Mouse (Mus musculus): ENCODE data around the gene Bricd5. TPM values are rescaled to one million over a fixed set of nuclear protein-coding genes. Genes with fewer than 3 reads are reported as not detected.
A peak's percentile ranks its signal among the peaks of the same experiment; 100 is the strongest.

The Bricd5 gene
- polyA plus RNA-seq, 1 experiment from 2014 or later, result 0.18 TPM

GRCm38 (mm10) chr17:24463374-24464133, 10.1 kb upstream of the Bricd5 start:
- H3K4me2 ChIP-seq, result no peak overlapping the region
- H3K9ac ChIP-seq, result no peak overlapping the region
- H3K36me3 ChIP-seq, result no peaks in the 10 kb centered on the region
- 42% methylated on average over 6 of the region's 6 CpGs for WGBS
- H3K27ac ChIP-seq, result peak overlapping the region; percentile 18; the same call in 1 of the 2 replicates
- no peak overlapping the region for H3K4me3 ChIP-seq
- no peak; the same call in 1 of the 2 replicates for ATAC-seq (replicated peaks; ENCODE audit: insufficient number of reproducible peaks, insufficient read depth, low FRiP score, low read depth)
- H3K27me3 ChIP-seq, result no peaks in the 10 kb centered on the region
- no peaks in the 10 kb centered on the region for H3K9me3 ChIP-seq (replicated peaks)
- peaks cover 12% of the 10 kb centered on the region for H3K4me1 ChIP-seq (replicated peaks)

GRCm38 (mm10) chr17:24468636-24469246, 4.9 kb upstream of the Bricd5 start:
- no peak for ATAC-seq (replicated peaks; ENCODE audit: insufficient number of reproducible peaks, insufficient read depth, low FRiP score, low read depth)
- Histone ChIP-seq H3K36me3 (no peaks in the 10 kb centered on the region), H3K4me2 (no peak overlapping the region), H3K4me1 (replicated peaks) (peaks cover 26% of the 10 kb centered on the region), H3K27me3 (no peaks in the 10 kb centered on the region), H3K9me3 (replicated peaks) (no peaks in the 10 kb centered on the region), H3K9ac (no peak overlapping the region), H3K4me3 (no peak overlapping the region), H3K27ac (no peak overlapping the region)
- WGBS, result 94% methylated on average over 5 of the region's 5 CpGs

- Histone ChIP-seq H3K9ac (peak overlapping the region; percentile 92), H3K27ac (peak overlapping the region; percentile 84), H3K4me2 (peak overlapping the region; percentile 93), H3K36me3 (no peaks in the 10 kb centered on the region), H3K4me1 (replicated peaks) (peaks cover 31% of the 10 kb centered on the region), H3K9me3 (replicated peaks) (no peaks in the 10 kb centered on the region), H3K27me3 (no peaks in the 10 kb centered on the region), H3K4me3 (peak overlapping the region; percentile 81)
- 14% methylated on average over 7 of the region's 7 CpGs for WGBS
- ATAC-seq (replicated peaks; ENCODE audit: insufficient number of reproducible peaks, insufficient read depth, low FRiP score, low read depth), result no peak
Observed at GRCm38 (mm10) chr17:24469336-24469909, 4.3 kb upstream of the Bricd5 start.

GRCm38 (mm10) chr17:24469910-24470602, 3.6 kb upstream of the Bricd5 start, which contains the start of the genes E4f1 and Pgp:
E4f1 (minus strand) TSS chr17:24470313.
Pgp (plus strand) TSS chr17:24470392.
- Histone ChIP-seq H3K4me1 (replicated peaks) (peaks cover 31% of the 10 kb centered on the region), H3K36me3 (peaks cover 6% of the 10 kb centered on the region), H3K9ac (peak within 1 kb of the TSS; percentile 92), H3K4me2 (peak within 1 kb of the TSS; percentile 93), H3K9me3 (replicated peaks) (no peaks in the 10 kb centered on the region), H3K27me3 (no peaks in the 10 kb centered on the region), H3K4me3 (peak within 1 kb of the TSS; percentile 81), H3K27ac (peak within 1 kb of the TSS; percentile 84)
- WGBS, result under 1% methylated on average over 67 of the region's 75 CpGs
- peak; percentile 97 for ATAC-seq (replicated peaks; ENCODE audit: insufficient number of reproducible peaks, insufficient read depth, low FRiP score, low read depth)

GRCm38 (mm10) chr17:24470701-24471527, 2.8 kb upstream of the Bricd5 start:
- peak overlapping the region; percentile 81 for H3K4me3 ChIP-seq
- H3K4me2 ChIP-seq, result peak overlapping the region; percentile 93
- H3K27me3 ChIP-seq, result no peaks in the 10 kb centered on the region
- peak; percentile 45 for ATAC-seq (replicated peaks; ENCODE audit: insufficient number of reproducible peaks, insufficient read depth, low FRiP score, low read depth)
- peak overlapping the region; percentile 92 for H3K9ac ChIP-seq
- H3K4me1 ChIP-seq (replicated peaks), result peaks cover 31% of the 10 kb centered on the region
- H3K27ac ChIP-seq, result peak overlapping the region; percentile 84
- WGBS, result under 1% methylated on average over 67 of the region's 68 CpGs
- peaks cover 14% of the 10 kb centered on the region for H3K36me3 ChIP-seq
- no peaks in the 10 kb centered on the region for H3K9me3 ChIP-seq (replicated peaks)

- Histone ChIP-seq H3K36me3 (peaks cover 29% of the 10 kb centered on the region), H3K9me3 (replicated peaks) (no peaks in the 10 kb centered on the region), H3K4me3 (peak overlapping the region; percentile 81), H3K4me1 (replicated peaks) (peaks cover 31% of the 10 kb centered on the region), H3K4me2 (peak overlapping the region; percentile 93), H3K9ac (peak overlapping the region; percentile 92), H3K27ac (peak overlapping the region; percentile 20; the same call in 1 of the 2 replicates), H3K27me3 (no peaks in the 10 kb centered on the region)
- WGBS, result 65% methylated on average over 4 of the region's 4 CpGs
- no peak for ATAC-seq (replicated peaks; ENCODE audit: insufficient number of reproducible peaks, insufficient read depth, low FRiP score, low read depth)
Observed at GRCm38 (mm10) chr17:24472512-24472911, 1.2 kb upstream of the Bricd5 start.

- Histone ChIP-seq H3K9me3 (replicated peaks) (no peaks in the 10 kb centered on the region), H3K4me1 (replicated peaks) (peaks cover 40% of the 10 kb centered on the region), H3K36me3 (peaks cover 29% of the 10 kb centered on the region), H3K4me3 (no peak overlapping the region), H3K27ac (no peak overlapping the region), H3K4me2 (no peak overlapping the region), H3K9ac (no peak overlapping the region), H3K27me3 (no peaks in the 10 kb centered on the region)
- ATAC-seq (replicated peaks; ENCODE audit: insufficient number of reproducible peaks, insufficient read depth, low FRiP score, low read depth), result no peak
- 78% methylated on average over 5 of the region's 5 CpGs for WGBS
Observed at GRCm38 (mm10) chr17:24474557-24474956, 873 bp downstream of the Bricd5 start.

GRCm38 (mm10) chr17:24475586-24475985, 1.9 kb downstream of the Bricd5 start:
- WGBS, result 86% methylated on average over 6 of the region's 6 CpGs

GRCm38 (mm10) chr17:24476022-24476776, 2.5 kb downstream of the Bricd5 start:
- no peak overlapping the region for H3K4me3 ChIP-seq
- 89% methylated on average over 10 of the region's 10 CpGs for WGBS
- no peaks in the 10 kb centered on the region for H3K9me3 ChIP-seq (replicated peaks)
- ATAC-seq (replicated peaks; ENCODE audit: insufficient number of reproducible peaks, insufficient read depth, low FRiP score, low read depth), result no peak
- H3K36me3 ChIP-seq, result peaks cover 29% of the 10 kb centered on the region
- H3K9ac ChIP-seq, result no peak overlapping the region
- no peak overlapping the region for H3K4me2 ChIP-seq
- H3K4me1 ChIP-seq (replicated peaks), result peaks cover 42% of the 10 kb centered on the region
- no peak overlapping the region for H3K27ac ChIP-seq
- no peaks in the 10 kb centered on the region for H3K27me3 ChIP-seq

More at GRCm38 (mm10) chr17:24475586-24475985, 1.9 kb downstream of the Bricd5 start:
- Histone ChIP-seq H3K27me3 (no peaks in the 10 kb centered on the region), H3K4me3 (no peak overlapping the region), H3K9me3 (replicated peaks) (no peaks in the 10 kb centered on the region), H3K4me1 (replicated peaks) (peaks cover 45% of the 10 kb centered on the region), H3K27ac (no peak overlapping the region), H3K9ac (no peak overlapping the region), H3K36me3 (peaks cover 29% of the 10 kb centered on the region), H3K4me2 (no peak overlapping the region)
- ATAC-seq (replicated peaks; ENCODE audit: insufficient number of reproducible peaks, insufficient read depth, low FRiP score, low read depth), result no peak
